Mouse (Mus musculus): ENCODE measurements around the gene Pcdh8. TPM values are rescaled to one million over a fixed set of nuclear protein-coding genes. Genes with fewer than 3 reads are reported as not detected.

Gene Pcdh8
- polyA plus RNA-seq (2014; fragmentation: Nextera tagmentation; extraction: Ambion mirVana): 2.8 and 3.1 TPM in 2 replicates

GRCm38 (mm10) chr14:79771094-79771535 lies at the start of gene Pcdh8:
Pcdh8 (minus strand) TSS chr14:79771312.
- H3K27me3 ChIP-seq (ENCODE audit: control insufficient read depth, insufficient read depth, low read length): peaks cover 67% of the 10 kb centered on the region
- ATAC-seq (replicated peaks; ENCODE audit: insufficient number of reproducible peaks, low FRiP score, low TSS enrichment, low read depth) (peak; percentile 83), DNase-seq (ENCODE audit: low spot score) (peak; percentile 95)
- peak within 1 kb of the TSS; percentile 34 for H3K4me3 ChIP-seq (ENCODE audit: low read depth, low read length)
- WGBS: 1% methylated on average over 30 of the region's 30 CpGs
- H3K4me2 ChIP-seq (ENCODE audit: low read depth, low read length): peak within 1 kb of the TSS; percentile 53
- H3K9ac ChIP-seq (replicated peaks; ENCODE audit: low read length): 0 out of 2 replicates have a peak within 1 kb of the TSS, but pooled peaks have one; percentile 15
- no peak within 1 kb of the TSS for H3K27ac ChIP-seq (replicated peaks; ENCODE audit: low read depth, low read length)
- no peaks in the 10 kb centered on the region for H3K9me3 ChIP-seq (replicated peaks; ENCODE audit: control insufficient read depth, low read length)
- H3K36me3 ChIP-seq (replicated peaks; ENCODE audit: control insufficient read depth, insufficient read depth, low read depth, low read length): no peaks in the 10 kb centered on the region
- peaks cover 3% of the 10 kb centered on the region; the same call in 1 of the 2 replicates for H3K4me1 ChIP-seq (ENCODE audit: control insufficient read depth, insufficient read depth, low read length)

DNA sequence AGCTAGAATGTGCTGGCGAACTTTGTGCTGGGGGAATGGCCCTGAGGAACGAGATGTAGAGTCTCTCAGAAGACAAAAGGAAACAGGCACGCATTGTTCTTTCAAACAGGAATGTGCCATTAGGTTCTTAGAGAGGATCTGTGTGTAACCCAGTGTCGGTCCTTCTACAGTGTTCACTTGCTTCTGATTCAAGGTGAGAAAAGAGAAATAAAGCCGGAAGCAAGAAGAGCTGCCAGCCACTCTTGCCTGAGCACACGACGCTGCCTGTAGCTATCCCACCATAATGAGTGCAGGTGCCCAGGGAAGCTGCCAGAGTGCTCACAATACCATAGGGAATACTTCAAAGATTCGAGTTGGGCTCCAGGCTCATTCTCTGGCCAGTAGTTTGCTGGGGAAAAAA lies 43.6 kb upstream of the Pcdh8 start:
- ATAC-seq (replicated peaks; ENCODE audit: insufficient number of reproducible peaks, low FRiP score, low TSS enrichment, low read depth): no peak
- Histone ChIP-seq H3K9me3 (replicated peaks; ENCODE audit: control insufficient read depth, low read length) (no peaks in the 10 kb centered on the region), H3K27ac (replicated peaks; ENCODE audit: low read depth, low read length) (no peak overlapping the region), H3K4me1 (ENCODE audit: control insufficient read depth, insufficient read depth, low read length) (no peaks in the 10 kb centered on the region), H3K27me3 (ENCODE audit: control insufficient read depth, insufficient read depth, low read length) (no peaks in the 10 kb centered on the region), H3K4me2 (ENCODE audit: low read depth, low read length) (no peak overlapping the region), H3K9ac (replicated peaks; ENCODE audit: low read length) (no peak overlapping the region), H3K36me3 (replicated peaks; ENCODE audit: control insufficient read depth, insufficient read depth, low read depth, low read length) (no peaks in the 10 kb centered on the region), H3K4me3 (ENCODE audit: low read depth, low read length) (no peak overlapping the region)
- DNase-seq (ENCODE audit: low spot score): no peak
- 67% methylated on average over 8 of the region's 8 CpGs for WGBS

GRCm38 (mm10) chr14:79814084-79814483 lies 43.0 kb upstream of the Pcdh8 start:
- H3K4me1 ChIP-seq (ENCODE audit: control insufficient read depth, insufficient read depth, low read length): no peaks in the 10 kb centered on the region
- ATAC-seq (replicated peaks; ENCODE audit: insufficient number of reproducible peaks, low FRiP score, low TSS enrichment, low read depth): no peak

GRCm38 (mm10) chr14:79793179-79793578 lies 22.1 kb upstream of the Pcdh8 start:
- Histone ChIP-seq H3K9ac (replicated peaks; ENCODE audit: low read length) (no peak overlapping the region), H3K27me3 (ENCODE audit: control insufficient read depth, insufficient read depth, low read length) (no peaks in the 10 kb centered on the region), H3K4me3 (ENCODE audit: low read depth, low read length) (no peak overlapping the region), H3K4me2 (ENCODE audit: low read depth, low read length) (no peak overlapping the region), H3K4me1 (ENCODE audit: control insufficient read depth, insufficient read depth, low read length) (no peaks in the 10 kb centered on the region), H3K9me3 (replicated peaks; ENCODE audit: control insufficient read depth, low read length) (no peaks in the 10 kb centered on the region), H3K36me3 (replicated peaks; ENCODE audit: control insufficient read depth, insufficient read depth, low read depth, low read length) (no peaks in the 10 kb centered on the region), H3K27ac (replicated peaks; ENCODE audit: low read depth, low read length) (no peak overlapping the region)
- no peak for ATAC-seq (replicated peaks; ENCODE audit: insufficient number of reproducible peaks, low FRiP score, low TSS enrichment, low read depth)
- no peak for DNase-seq (ENCODE audit: low spot score)
- WGBS: 79% methylated on average over 8 of the region's 8 CpGs

More at GRCm38 (mm10) chr14:79814084-79814483, 43.0 kb upstream of the Pcdh8 start:
- H3K36me3 ChIP-seq (replicated peaks; ENCODE audit: control insufficient read depth, insufficient read depth, low read depth, low read length): no peaks in the 10 kb centered on the region
- H3K27ac ChIP-seq (replicated peaks; ENCODE audit: low read depth, low read length): no peak overlapping the region
- no peaks in the 10 kb centered on the region for H3K9me3 ChIP-seq (replicated peaks; ENCODE audit: control insufficient read depth, low read length)
- WGBS: 44% methylated on average over 1 of the region's 1 CpGs
- H3K4me3 ChIP-seq (ENCODE audit: low read depth, low read length): no peak overlapping the region
- H3K4me2 ChIP-seq (ENCODE audit: low read depth, low read length): no peak overlapping the region
- no peak for DNase-seq (ENCODE audit: low spot score)
- H3K9ac ChIP-seq (replicated peaks; ENCODE audit: low read length): no peak overlapping the region
- no peaks in the 10 kb centered on the region for H3K27me3 ChIP-seq (ENCODE audit: control insufficient read depth, insufficient read depth, low read length)

- ATAC-seq (replicated peaks; ENCODE audit: insufficient number of reproducible peaks, low FRiP score, low TSS enrichment, low read depth) (no peak), DNase-seq (ENCODE audit: low spot score) (no peak)
- Histone ChIP-seq H3K4me1 (ENCODE audit: control insufficient read depth, insufficient read depth, low read length) (no peaks in the 10 kb centered on the region), H3K9me3 (replicated peaks; ENCODE audit: control insufficient read depth, low read length) (no peaks in the 10 kb centered on the region), H3K27me3 (ENCODE audit: control insufficient read depth, insufficient read depth, low read length) (no peaks in the 10 kb centered on the region), H3K9ac (replicated peaks; ENCODE audit: low read length) (no peak overlapping the region), H3K36me3 (replicated peaks; ENCODE audit: control insufficient read depth, insufficient read depth, low read depth, low read length) (no peaks in the 10 kb centered on the region), H3K4me3 (ENCODE audit: low read depth, low read length) (no peak overlapping the region), H3K27ac (replicated peaks; ENCODE audit: low read depth, low read length) (no peak overlapping the region), H3K4me2 (ENCODE audit: low read depth, low read length) (no peak overlapping the region)
- 58% methylated on average over 4 of the region's 4 CpGs for WGBS
These were observed 18.4 kb upstream of the Pcdh8 start for GRCm38 (mm10) chr14:79789535-79789934.

DNA sequence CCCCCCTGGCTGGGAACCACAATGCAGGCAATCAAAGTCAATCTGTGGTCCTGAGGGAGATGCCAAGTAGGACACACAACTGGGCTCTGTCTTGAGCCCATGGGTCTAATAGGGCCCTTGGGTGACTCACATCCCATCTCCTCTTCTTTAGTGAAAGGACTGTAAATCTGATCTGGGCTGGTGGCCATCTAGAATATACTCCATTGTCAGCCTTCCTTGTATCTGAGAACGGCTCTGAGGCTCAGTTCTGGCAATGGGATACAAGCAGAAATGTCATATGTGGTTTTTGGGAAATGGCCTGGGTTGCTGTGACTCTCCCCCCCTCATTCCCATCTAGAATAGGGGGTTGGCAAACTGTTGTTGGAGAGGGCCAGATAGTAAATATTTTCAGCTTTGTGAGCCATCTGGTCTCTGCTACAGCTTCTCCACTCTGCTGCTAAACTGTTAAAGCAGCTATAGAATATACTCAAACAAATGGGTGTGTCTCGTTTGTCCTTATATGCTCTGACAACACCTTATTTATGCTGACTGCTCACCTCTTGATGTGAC lies 17.6 kb upstream of the Pcdh8 start:
- no peaks in the 10 kb centered on the region for H3K27me3 ChIP-seq (ENCODE audit: control insufficient read depth, insufficient read depth, low read length)
- WGBS: 78% methylated on average over 2 of the region's 2 CpGs
- no peak for ATAC-seq (replicated peaks; ENCODE audit: insufficient number of reproducible peaks, low FRiP score, low TSS enrichment, low read depth)

DNA sequence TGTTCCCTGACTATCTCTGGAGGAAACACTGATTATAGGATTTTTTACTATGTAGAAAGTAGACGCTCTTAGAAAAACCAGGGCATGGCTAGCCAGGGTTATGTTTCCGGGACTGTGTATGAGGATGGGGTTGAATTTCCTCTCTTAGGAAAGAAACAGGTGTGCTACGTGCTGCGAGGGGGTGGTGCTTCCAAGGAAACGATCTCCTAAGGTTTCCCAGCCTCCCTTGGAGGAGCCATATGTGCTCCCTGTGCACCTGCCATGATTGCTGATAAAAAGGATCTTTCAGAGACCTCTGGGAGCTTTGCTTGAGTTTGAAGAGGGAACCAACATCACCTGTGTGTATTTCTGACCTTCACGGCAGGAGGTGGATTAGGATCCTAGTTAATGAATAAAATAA lies 16.8 kb upstream of the Pcdh8 start:
- Histone ChIP-seq H3K36me3 (replicated peaks; ENCODE audit: control insufficient read depth, insufficient read depth, low read depth, low read length) (no peaks in the 10 kb centered on the region), H3K9ac (replicated peaks; ENCODE audit: low read length) (no peak overlapping the region), H3K4me2 (ENCODE audit: low read depth, low read length) (no peak overlapping the region), H3K4me3 (ENCODE audit: low read depth, low read length) (no peak overlapping the region), H3K27me3 (ENCODE audit: control insufficient read depth, insufficient read depth, low read length) (no peaks in the 10 kb centered on the region), H3K27ac (replicated peaks; ENCODE audit: low read depth, low read length) (no peak overlapping the region), H3K9me3 (replicated peaks; ENCODE audit: control insufficient read depth, low read length) (no peaks in the 10 kb centered on the region), H3K4me1 (ENCODE audit: control insufficient read depth, insufficient read depth, low read length) (no peaks in the 10 kb centered on the region)
- WGBS: 82% methylated on average over 6 of the region's 6 CpGs
- ATAC-seq (replicated peaks; ENCODE audit: insufficient number of reproducible peaks, low FRiP score, low TSS enrichment, low read depth) (no peak), DNase-seq (ENCODE audit: low spot score) (no peak)

More for the DNA sequence above, 17.6 kb upstream of the Pcdh8 start:
- no peak for DNase-seq (ENCODE audit: low spot score)
- H3K9me3 ChIP-seq (replicated peaks; ENCODE audit: control insufficient read depth, low read length): no peaks in the 10 kb centered on the region
- H3K4me1 ChIP-seq (ENCODE audit: control insufficient read depth, insufficient read depth, low read length): no peaks in the 10 kb centered on the region
- no peak overlapping the region for H3K27ac ChIP-seq (replicated peaks; ENCODE audit: low read depth, low read length)
- H3K9ac ChIP-seq (replicated peaks; ENCODE audit: low read length): no peak overlapping the region
- H3K36me3 ChIP-seq (replicated peaks; ENCODE audit: control insufficient read depth, insufficient read depth, low read depth, low read length): no peaks in the 10 kb centered on the region
- H3K4me2 ChIP-seq (ENCODE audit: low read depth, low read length): no peak overlapping the region
- no peak overlapping the region for H3K4me3 ChIP-seq (ENCODE audit: low read depth, low read length)

DNA sequence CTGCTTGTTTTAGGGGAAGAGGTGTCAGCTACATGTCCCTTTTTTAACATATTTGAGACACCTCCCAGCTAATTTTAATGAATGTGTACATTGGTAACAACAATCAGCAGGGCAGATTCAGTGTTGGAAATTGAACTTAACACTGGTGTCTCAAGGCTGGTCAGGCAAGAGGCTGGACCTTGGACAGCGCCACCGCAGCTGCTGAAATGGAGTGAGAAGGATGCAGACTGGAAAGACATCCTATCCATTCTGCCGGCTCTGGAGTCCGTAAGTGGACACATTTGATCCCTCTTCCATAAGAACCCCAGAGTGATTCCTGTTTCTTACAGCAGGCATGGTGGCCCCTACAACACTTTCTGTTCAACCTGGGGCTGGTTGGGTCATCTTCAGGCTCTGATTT lies 14.3 kb upstream of the Pcdh8 start:
- Histone ChIP-seq H3K4me1 (ENCODE audit: control insufficient read depth, insufficient read depth, low read length) (no peaks in the 10 kb centered on the region), H3K36me3 (replicated peaks; ENCODE audit: control insufficient read depth, insufficient read depth, low read depth, low read length) (no peaks in the 10 kb centered on the region), H3K27ac (replicated peaks; ENCODE audit: low read depth, low read length) (no peak overlapping the region), H3K9me3 (replicated peaks; ENCODE audit: control insufficient read depth, low read length) (no peaks in the 10 kb centered on the region), H3K9ac (replicated peaks; ENCODE audit: low read length) (no peak overlapping the region), H3K27me3 (ENCODE audit: control insufficient read depth, insufficient read depth, low read length) (no peaks in the 10 kb centered on the region), H3K4me3 (ENCODE audit: low read depth, low read length) (no peak overlapping the region), H3K4me2 (ENCODE audit: low read depth, low read length) (no peak overlapping the region)
- 32% methylated on average over 4 of the region's 4 CpGs for WGBS
- DNase-seq (ENCODE audit: low spot score): peak; percentile 67
- no peak for ATAC-seq (replicated peaks; ENCODE audit: insufficient number of reproducible peaks, low FRiP score, low TSS enrichment, low read depth)
